Mouse (Mus musculus): ENCODE measurements around the gene Sqstm1.

Gene Sqstm1

DNA sequence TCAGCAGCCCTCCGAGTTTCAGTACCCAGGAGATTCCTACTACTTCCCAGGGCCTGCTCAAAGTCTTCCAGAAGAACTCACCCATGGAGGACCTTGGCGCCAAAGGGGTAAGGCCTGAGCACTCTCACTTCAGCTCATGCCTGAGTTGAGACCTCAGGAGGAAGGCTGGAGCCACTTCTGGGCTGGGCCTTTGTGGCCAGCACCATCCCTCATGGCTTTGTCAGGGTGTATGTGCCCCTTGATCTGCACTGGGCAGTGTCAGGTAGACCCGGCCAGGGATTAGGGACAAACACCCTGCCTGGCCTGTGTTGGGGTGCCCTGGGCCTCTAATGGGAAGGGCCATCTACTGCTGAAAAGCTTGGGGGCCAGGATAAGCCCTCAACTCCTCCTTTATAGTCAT is 59.3 kb downstream of the Sqstm1 start:
- TF ChIP-seq GATA4 (IDR thresholded peaks at IDR 0.05; ENCODE audit: insufficient replicate concordance, low read length) = no peak

DNA sequence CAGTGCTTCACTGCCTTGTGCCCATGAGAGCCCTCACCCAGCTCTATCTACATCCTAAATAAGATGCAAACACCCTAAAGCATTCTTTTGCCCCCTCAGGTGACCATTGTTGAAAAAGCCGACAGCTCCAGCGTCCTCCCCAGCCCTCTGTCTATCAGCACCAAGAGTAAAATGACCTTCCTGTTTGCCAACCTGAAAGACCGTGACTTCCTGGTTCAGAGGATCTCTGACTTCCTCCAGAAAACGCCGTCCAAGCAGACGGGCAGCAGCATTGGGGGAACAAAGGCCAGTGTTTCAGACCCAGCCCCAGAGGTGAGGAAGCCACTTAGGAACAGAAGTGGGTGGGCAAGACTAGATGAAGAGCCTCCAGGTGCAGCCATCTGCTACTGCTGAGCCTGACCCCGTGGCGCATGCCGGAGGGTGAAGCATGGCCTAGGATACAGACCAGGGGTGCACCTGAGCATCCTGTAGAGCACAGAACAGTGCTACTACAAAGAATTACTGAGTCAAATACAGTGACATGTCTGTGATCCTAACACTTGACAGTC is 61.0 kb downstream of the Sqstm1 start:
- no peak for TF ChIP-seq GATA4 (IDR thresholded peaks at IDR 0.05; ENCODE audit: insufficient replicate concordance, low read length)
